Mouse (Mus musculus) C2C12 (cell line): Measurements from ENCODE around the gene 6430531B16Rik. TPM values are rescaled to one million over a fixed set of nuclear protein-coding genes. Genes with fewer than 3 reads are reported as not detected.
A peak's percentile ranks its signal among the peaks of the same experiment; 100 is the strongest.

Experiments used
- H3K27me3 ChIP-seq: one replicate; pipeline ENCODE4 v1.6.1; 2011; ENCODE audit not compliant: control insufficient read depth, insufficient read depth, insufficient read length
- H3K36me3 ChIP-seq: one replicate; pipeline ENCODE4 v1.6.1; 2011; ENCODE audit not compliant: control insufficient read depth, insufficient read depth
- H3K4me3 ChIP-seq: one replicate; pipeline ENCODE4 v1.5.1; 2011; ENCODE audit warnings: mild to moderate bottlenecking, control low read depth; ENCODE audit not compliant: poor library complexity, insufficient read depth, severe bottlenecking
- H3K79me2 ChIP-seq: one replicate; pipeline ENCODE4 v1.6.1; 2011; ENCODE audit not compliant: control insufficient read depth, insufficient read depth
- H3K79me3 ChIP-seq: one replicate; pipeline ENCODE4 v1.6.1; 2011; ENCODE audit warnings: low read depth, control low read depth
- H3ac ChIP-seq: one replicate; pipeline ENCODE3; 2011; ENCODE audit warnings: low read depth; ENCODE audit not compliant: control insufficient read depth, insufficient read length
- CEBPB ChIP-seq: IDR thresholded peaks from one replicate; pipeline ENCODE4 v1.6.1; 2011; ENCODE audit warnings: low read depth, mild to moderate bottlenecking, control low read depth, moderate library complexity
- CTCF ChIP-seq: IDR thresholded peaks from one replicate; pipeline ENCODE4 v1.5.1; 2011; ENCODE audit not compliant: control insufficient read depth, insufficient read depth, insufficient read length
- FOSL1 ChIP-seq: IDR thresholded peaks from one replicate; pipeline ENCODE4 v1.8.0; 2011; ENCODE audit warnings: mild to moderate bottlenecking, low read length; ENCODE audit not compliant: poor library complexity, insufficient read depth, severe bottlenecking
- MAX ChIP-seq: IDR thresholded peaks from one replicate; pipeline ENCODE4 v1.6.1; 2011; ENCODE audit warnings: mild to moderate bottlenecking, control low read depth
- MYOD1 ChIP-seq: IDR thresholded peaks from one replicate; pipeline ENCODE4 v1.6.1; 2011; ENCODE audit warnings: low read depth; ENCODE audit not compliant: control insufficient read depth, insufficient read length
- MYOG ChIP-seq: IDR thresholded peaks from one replicate; pipeline ENCODE4 v1.6.1; 2011; ENCODE audit not compliant: control insufficient read depth, insufficient read length; ENCODE audit errors: extremely low read depth
- USF1 ChIP-seq: IDR thresholded peaks from one replicate; pipeline ENCODE4 v1.6.1; 2011; ENCODE audit warnings: low read depth, mild to moderate bottlenecking, control low read depth, moderate library complexity
- polyA plus RNA-seq: library from polyadenylated mRNA; unstranded; fragments of >200 nt; fragmentation: generic; extraction: Trizol; gene quantifications from one replicate; pipeline ENCODE4 v1.2.1, GENCODE M21; 2012; ENCODE audit warnings: missing spikeins

The 6430531B16Rik gene
- polyA plus RNA-seq, 1 experiment = 0.08 TPM

DNA sequence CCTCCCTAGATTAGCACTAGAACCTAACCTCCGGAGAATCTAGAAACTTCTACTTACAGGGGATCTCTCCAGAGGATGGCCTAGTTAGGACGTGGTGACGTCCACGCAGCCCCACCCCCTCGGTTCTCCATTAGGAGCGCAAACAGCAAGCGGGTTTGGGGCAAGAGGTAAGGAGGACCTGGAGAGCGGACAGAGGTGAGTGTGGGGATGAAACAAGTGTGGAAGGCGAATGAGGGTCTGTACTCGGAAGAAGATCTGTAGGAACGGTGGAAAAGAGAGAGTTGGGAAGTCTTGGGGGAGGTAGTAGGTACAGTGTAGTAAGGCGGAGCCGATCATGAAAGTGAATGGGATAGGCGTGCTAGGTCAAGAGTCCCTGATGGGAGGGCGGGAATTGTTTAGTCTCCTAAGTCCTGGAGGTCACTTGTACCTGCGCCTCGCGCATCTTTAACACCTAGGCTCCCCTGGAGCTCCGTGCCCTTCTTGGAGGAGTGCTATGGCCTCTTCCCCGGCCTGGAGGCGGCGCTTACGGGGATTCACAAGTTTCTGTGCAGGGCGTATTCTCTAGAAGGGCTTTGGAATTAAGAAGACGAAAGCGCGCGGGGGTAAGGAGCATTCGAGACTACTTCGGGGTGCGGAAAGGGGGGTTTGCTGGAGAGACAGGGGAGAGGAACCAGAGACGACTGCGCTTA lies 28.1 kb downstream of the 6430531B16Rik start:
- Histone ChIP-seq H3K79me2 (no peaks in the 10 kb centered on the region), H3K79me3 (no peaks in the 10 kb centered on the region), H3K4me3 (peak overlapping the region; percentile 34), H3K36me3 (no peaks in the 10 kb centered on the region), H3K27me3 (no peaks in the 10 kb centered on the region), H3ac (peak overlapping the region; percentile 43)
- no peak for TF ChIP-seq MYOG

- no peak for TF ChIP-seq CEBPB
- no peak for TF ChIP-seq MYOG
- no peak for TF ChIP-seq FOSL1
- TF ChIP-seq MYOD1 = no peak
- no peak for TF ChIP-seq MAX
- no peak for TF ChIP-seq USF1
- no peak for TF ChIP-seq CTCF
- H3K79me3 ChIP-seq = no peaks in the 10 kb centered on the region
- H3K79me2 ChIP-seq = no peaks in the 10 kb centered on the region
- H3K4me3 ChIP-seq = peak overlapping the region; percentile 34
- no peaks in the 10 kb centered on the region for H3K27me3 ChIP-seq
- H3K36me3 ChIP-seq = no peaks in the 10 kb centered on the region
- H3ac ChIP-seq = no peak overlapping the region
Observed at GRCm38 (mm10) chr7:139949893-139950282, 28.7 kb downstream of the 6430531B16Rik start.

DNA sequence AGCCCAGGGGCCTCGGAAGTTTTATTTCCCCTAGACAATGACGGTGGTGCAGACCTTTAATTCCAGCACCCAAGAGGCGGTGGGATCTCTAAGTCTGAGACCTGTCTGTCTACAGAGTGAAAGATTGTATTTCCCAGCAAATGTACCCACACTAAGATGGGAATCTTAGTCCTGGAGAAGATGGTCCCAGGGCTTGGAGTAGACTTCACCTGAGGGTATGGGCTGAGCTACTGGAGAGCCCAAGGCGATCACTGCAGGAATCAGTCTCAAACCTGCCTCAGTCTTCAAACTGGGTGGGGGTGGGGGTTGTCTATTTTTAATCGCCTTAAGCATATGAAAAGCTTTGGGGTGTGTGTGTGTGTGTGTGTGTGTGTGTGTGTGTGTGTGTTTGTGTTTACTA lies 32.5 kb downstream of the 6430531B16Rik start:
- H3K27me3 ChIP-seq = no peaks in the 10 kb centered on the region
- H3K4me3 ChIP-seq = no peak overlapping the region
- H3K79me3 ChIP-seq = no peaks in the 10 kb centered on the region
- no peak for TF ChIP-seq USF1
- no peak for TF ChIP-seq FOSL1
- TF ChIP-seq MYOD1 = no peak
- TF ChIP-seq CEBPB = no peak
- H3ac ChIP-seq = no peak overlapping the region
- no peaks in the 10 kb centered on the region for H3K79me2 ChIP-seq
- H3K36me3 ChIP-seq = no peaks in the 10 kb centered on the region

- Histone ChIP-seq H3K27me3 (no peaks in the 10 kb centered on the region), H3K36me3 (no peaks in the 10 kb centered on the region), H3K4me3 (no peak overlapping the region), H3K79me3 (no peaks in the 10 kb centered on the region), H3K79me2 (no peaks in the 10 kb centered on the region), H3ac (no peak overlapping the region)
- TF ChIP-seq CTCF (no peak), CEBPB (no peak), FOSL1 (no peak), MAX (no peak), USF1 (no peak), MYOD1 (no peak), MYOG (no peak)
Observed at GRCm38 (mm10) chr7:139945516-139945915, 33.0 kb downstream of the 6430531B16Rik start.

- Histone ChIP-seq H3K79me3 (no peaks in the 10 kb centered on the region), H3K79me2 (no peaks in the 10 kb centered on the region), H3K36me3 (no peaks in the 10 kb centered on the region), H3ac (no peak overlapping the region), H3K4me3 (no peak overlapping the region), H3K27me3 (no peaks in the 10 kb centered on the region)
- TF ChIP-seq USF1 = no peak
- no peak for TF ChIP-seq MAX
- no peak for TF ChIP-seq MYOD1
- TF ChIP-seq CEBPB = no peak
- TF ChIP-seq CTCF = no peak
- no peak for TF ChIP-seq MYOG
- TF ChIP-seq FOSL1 = no peak
Observed at GRCm38 (mm10) chr7:139944291-139945240, 34.0 kb downstream of the 6430531B16Rik start.

DNA sequence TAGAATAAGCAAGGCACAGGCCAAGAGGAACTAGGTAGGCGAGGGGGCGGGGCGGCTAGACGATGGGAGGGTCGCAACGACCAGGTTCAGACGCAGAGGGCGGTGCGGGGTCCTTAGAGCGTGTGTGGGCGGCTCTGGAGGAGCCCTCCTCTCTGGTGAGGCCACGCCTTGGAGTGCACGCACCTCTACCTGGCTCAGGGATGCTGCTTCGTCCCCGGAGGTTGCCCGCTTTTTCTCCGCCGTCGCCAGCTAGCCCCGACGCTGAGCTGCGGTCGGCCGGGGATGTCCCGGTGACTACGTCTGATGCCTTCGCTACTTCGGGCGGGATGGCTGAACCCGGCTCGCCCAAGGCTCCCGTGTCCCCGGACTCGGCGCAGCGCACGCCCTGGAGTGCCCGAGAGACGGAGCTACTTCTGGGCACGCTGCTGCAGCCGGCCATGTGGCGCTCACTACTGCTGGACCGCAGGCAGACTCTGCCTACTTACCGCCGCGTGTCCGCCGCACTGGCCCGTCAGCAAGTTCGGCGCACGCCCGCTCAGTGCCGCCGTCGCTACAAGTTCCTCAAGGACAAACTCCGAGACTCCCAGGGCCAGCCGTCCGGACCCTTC lies 34.8 kb downstream of the 6430531B16Rik start, which contains the start of gene Utf1:
Gene Utf1, plus strand, starts transcription at position 116 of the 608 bp plus-strand sequence.
- H3K4me3 ChIP-seq = no peak within 1 kb of the TSS
- no peaks in the 10 kb centered on the region for H3K27me3 ChIP-seq
- TF ChIP-seq MYOD1 = no peak
- TF ChIP-seq CTCF = no peak
- TF ChIP-seq MYOG = no peak
- no peak for TF ChIP-seq MAX
- TF ChIP-seq FOSL1 = no peak
- TF ChIP-seq CEBPB = no peak
- TF ChIP-seq USF1 = no peak
- no peaks in the 10 kb centered on the region for H3K79me2 ChIP-seq
- no peaks in the 10 kb centered on the region for H3K36me3 ChIP-seq
- no peaks in the 10 kb centered on the region for H3K79me3 ChIP-seq
- H3ac ChIP-seq = no peak within 1 kb of the TSS
